In the genomic region with DNA sequence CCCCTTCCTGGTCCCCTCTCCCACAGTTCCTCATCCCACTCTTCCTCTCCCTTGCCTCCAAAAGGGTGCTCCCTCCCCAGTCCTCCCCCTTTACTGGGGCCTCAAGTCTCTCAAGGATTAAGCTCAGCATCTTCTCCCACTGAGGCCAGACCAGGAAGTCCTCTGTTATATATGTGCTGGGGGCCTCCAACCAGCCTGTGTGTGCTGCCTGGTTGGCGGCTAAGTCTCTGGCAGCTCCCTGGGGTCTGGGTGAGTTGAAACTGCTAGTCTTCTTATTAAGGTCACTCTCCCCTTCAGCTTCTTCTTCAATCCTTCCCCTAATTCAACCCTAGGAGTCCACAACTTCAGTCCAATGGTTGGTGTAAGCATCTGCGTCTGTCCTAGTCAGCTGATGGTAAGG, we compare ENCODE assay signal across 25 mouse cellular contexts. TPM values are rescaled to one million over a fixed set of nuclear protein-coding genes. Genes with fewer than 3 reads are reported as not detected.
DNase-seq lines count a peak whose midpoint lies in the region; ATAC-seq and TF ChIP-seq lines count a peak whose summit lies in the region.
"Had no signal": no experiment of that assay in that cellular context is flagged by ENCODE, and none has a peak within 500 bp of the region (broad histone marks: within the 10 kb centered on the region; RNA-seq: fewer than 3 reads in every experiment).

No protein-coding gene starts in this region.

- H3K9me3 ChIP-seq in intestine, embryonic 14.5 days (ENCODE audit: control insufficient read depth, low read length): no peaks in the 10 kb centered on the region
- no peaks in the 10 kb centered on the region for H3K9me3 ChIP-seq in intestine, embryonic 16.5 days (ENCODE audit: control insufficient read depth, low read length)
- H3K9me3 ChIP-seq in liver, postnatal 0 days (ENCODE audit: low read length): no peaks in the 10 kb centered on the region
- H3K9me3 ChIP-seq in liver, embryonic 12.5 days (replicated peaks): no peaks in the 10 kb centered on the region
- H3K9me3 ChIP-seq: G1E had no signal

- H3K4me2 ChIP-seq in intestine, embryonic 14.5 days (ENCODE audit: low read length): no peak overlapping the region
- H3K4me2 ChIP-seq in intestine, embryonic 16.5 days (ENCODE audit: low read depth, low read length): no peak overlapping the region
- no peak overlapping the region for H3K4me2 ChIP-seq in liver, postnatal 0 days (ENCODE audit: low read depth, low read length)
- no peak overlapping the region for H3K4me2 ChIP-seq in liver, embryonic 12.5 days

- no peaks in the 10 kb centered on the region for H3K4me1 ChIP-seq in intestine, embryonic 14.5 days (replicated peaks; ENCODE audit: control insufficient read depth, insufficient read depth, low read length)
- H3K4me1 ChIP-seq in intestine, embryonic 16.5 days (ENCODE audit: control insufficient read depth, insufficient read depth, low read length): no peaks in the 10 kb centered on the region
- no peaks in the 10 kb centered on the region for H3K4me1 ChIP-seq in liver, postnatal 0 days (ENCODE audit: insufficient read depth)
- H3K4me1 ChIP-seq in liver, embryonic 12.5 days: 0 out of 2 replicates have a peak, but pooled peaks cover 2% of the 10 kb centered on the region

- intact Hi-C loops in heart, postnatal 36 days (cut with DNase I): no loop called here

- peak; percentile 52 for DNase-seq in heart, adult 11 months
- no peak for DNase-seq in heart, postnatal 36 days
- DNase-seq in intestine, embryonic 14.5 days (ENCODE audit: low spot score): peak; percentile 44
- peak; percentile 3 for DNase-seq in liver, postnatal 0 days
- peak; percentile 3 for DNase-seq in thymus, postnatal 4 days
- DNase-seq in thymus, postnatal 25 days: no peak
- DNase-seq: adrenal gland, adult 2 months; adrenal gland, adult 8-10 months; adrenal gland, postnatal 10 days; adrenal gland, postnatal 14 days; adrenal gland, postnatal 25 days; adrenal gland, postnatal 36 days; B cell, adult 2 months; cerebellum, adult 11 months; cerebellum, adult 11-12 months had no signal

- H3K4me3 ChIP-seq in intestine, embryonic 14.5 days (ENCODE audit: low read depth, low read length): no peak overlapping the region
- H3K4me3 ChIP-seq in intestine, embryonic 16.5 days (ENCODE audit: low read length): no peak overlapping the region
- no peak overlapping the region for H3K4me3 ChIP-seq in liver, postnatal 0 days (ENCODE audit: low read depth, low read length)
- no peak overlapping the region for H3K4me3 ChIP-seq in liver, embryonic 12.5 days

- H3K36me3 ChIP-seq in intestine, embryonic 14.5 days (ENCODE audit: control insufficient read depth, insufficient read depth, low read length): no peaks in the 10 kb centered on the region
- no peaks in the 10 kb centered on the region for H3K36me3 ChIP-seq in intestine, embryonic 16.5 days (ENCODE audit: control insufficient read depth, insufficient read depth, low read length)
- no peaks in the 10 kb centered on the region for H3K36me3 ChIP-seq in liver, postnatal 0 days (replicated peaks; ENCODE audit: insufficient read depth, low read length)
- no peaks in the 10 kb centered on the region for H3K36me3 ChIP-seq in liver, embryonic 12.5 days
- H3K36me3 ChIP-seq: G1E had no signal

- no peak for TF ChIP-seq CTCF in liver, postnatal 0 days (IDR thresholded peaks at IDR 0.05; ENCODE audit: low read depth)

- ATAC-seq in intestine, embryonic 14.5 days (replicated peaks; ENCODE audit: low FRiP score, low TSS enrichment, low read depth): no peak
- no peak for ATAC-seq in intestine, embryonic 16.5 days
- no peak for ATAC-seq in liver, postnatal 0 days
- no peak for ATAC-seq in liver, embryonic 12.5 days
- ATAC-seq: activated CD4-positive, CD25-positive, alpha-beta regulatory T cell, adult 4 months; CD4-positive, CD25-positive, alpha-beta regulatory T cell, adult 4 months; Patski had no signal

- no peaks in the 10 kb centered on the region for H3K27me3 ChIP-seq in intestine, embryonic 14.5 days (replicated peaks; ENCODE audit: control insufficient read depth, insufficient read depth, low read length)
- H3K27me3 ChIP-seq in intestine, embryonic 16.5 days (replicated peaks; ENCODE audit: control insufficient read depth, insufficient read depth, low read length): no peaks in the 10 kb centered on the region
- H3K27me3 ChIP-seq in liver, postnatal 0 days (ENCODE audit: insufficient read depth, low read length): no peaks in the 10 kb centered on the region
- no peaks in the 10 kb centered on the region for H3K27me3 ChIP-seq in liver, embryonic 12.5 days (replicated peaks)
- H3K27me3 ChIP-seq: CH12.LX had no signal

- no peak overlapping the region for H3K9ac ChIP-seq in intestine, embryonic 14.5 days (ENCODE audit: low read length)
- no peak overlapping the region for H3K9ac ChIP-seq in intestine, embryonic 16.5 days (ENCODE audit: low read depth, low read length)
- no peak overlapping the region for H3K9ac ChIP-seq in liver, postnatal 0 days (replicated peaks)
- H3K9ac ChIP-seq in liver, embryonic 12.5 days: no peak overlapping the region

- WGBS in intestine, embryonic 14.5 days: 87% methylated on average over 2 of the region's 2 CpGs
- 88% methylated on average over 2 of the region's 2 CpGs for WGBS in intestine, embryonic 16.5 days
- WGBS in liver, postnatal 0 days (ENCODE audit: insufficient replicate concordance): 90% methylated on average over 2 of the region's 2 CpGs
- WGBS in liver, embryonic 12.5 days (ENCODE audit: insufficient replicate concordance): 79% methylated on average over 2 of the region's 2 CpGs

- no peak for TF ChIP-seq EP300 in liver, postnatal 0 days (IDR thresholded peaks at IDR 0.05; ENCODE audit: low read depth)

- no peak overlapping the region for H3K27ac ChIP-seq in intestine, embryonic 14.5 days (ENCODE audit: low read depth)
- no peak overlapping the region for H3K27ac ChIP-seq in intestine, embryonic 16.5 days (ENCODE audit: low read length)
- H3K27ac ChIP-seq in liver, postnatal 0 days (ENCODE audit: low read depth): no peak overlapping the region
- no peak overlapping the region for H3K27ac ChIP-seq in liver, embryonic 12.5 days

RNA-seq across cellular contexts. Expression of gene Tmigd3, which starts 12.4 kb away (rescaled TPM):
- total RNA-seq in heart, postnatal 36 days (2021): under 1 TPM in 1 of 2 experiments, not detected in 1; 0.49 TPM
- polyA plus RNA-seq in intestine, embryonic 14.5 days (2014; fragmentation: Nextera tagmentation; extraction: Ambion mirVana): 0.18 TPM in 1 of 2 replicates, not detected in the other
- 0.79 and 0.89 TPM in 2 replicates for polyA plus RNA-seq in intestine, embryonic 16.5 days (2015; fragmentation: Nextera tagmentation; extraction: Ambion mirVana)
- 0.13 TPM in 1 of 2 replicates, not detected in the other for polyA plus RNA-seq in liver, postnatal 0 days (2015; fragmentation: Nextera tagmentation; extraction: Ambion mirVana)
- 0.30 TPM in 1 of 2 replicates, not detected in the other for polyA plus RNA-seq in liver, embryonic 12.5 days (2016; fragmentation: Nextera tagmentation; extraction: Ambion mirVana)
- total RNA-seq: adrenal gland, adult 18-20 months; adrenal gland, adult 2 months; adrenal gland, adult 8-10 months; adrenal gland, postnatal 14 days; adrenal gland, postnatal 25 days; ES-E14 had no signal
- polyA plus RNA-seq: activated CD4-positive, CD25-positive, alpha-beta regulatory T cell, adult 4 months; adrenal gland, adult 2 months; C2C12; CD4-positive, CD25-positive, alpha-beta regulatory T cell, adult 4 months; Patski had no signal

RNA-seq across cellular contexts. Expression of gene Adora3, which starts 12.5 kb away (rescaled TPM):
- total RNA-seq in heart, postnatal 36 days (2021): under 1 TPM in 1 of 2 experiments, not detected in 1; 0.22 TPM
- polyA plus RNA-seq in intestine, embryonic 14.5 days (2014; fragmentation: Nextera tagmentation; extraction: Ambion mirVana): 0.17 TPM in 1 of 2 replicates, not detected in the other
- polyA plus RNA-seq in intestine, embryonic 16.5 days (2015; fragmentation: Nextera tagmentation; extraction: Ambion mirVana): 0.36 and 0.72 TPM in 2 replicates
- polyA plus RNA-seq in liver, postnatal 0 days (2015; fragmentation: Nextera tagmentation; extraction: Ambion mirVana): 0.62 and 0.92 TPM in 2 replicates
- 0.17 and 0.39 TPM in 2 replicates for polyA plus RNA-seq in liver, embryonic 12.5 days (2016; fragmentation: Nextera tagmentation; extraction: Ambion mirVana)
- total RNA-seq: adrenal gland, postnatal 25 days; ES-E14 had no signal
- polyA plus RNA-seq: C2C12; CD4-positive, CD25-positive, alpha-beta regulatory T cell, adult 4 months; G1E; Patski had no signal

RNA-seq across cellular contexts. Expression of gene I830077J02Rik, which starts 49.4 kb away (rescaled TPM):
- total RNA-seq in heart, postnatal 36 days (2021): under 1 TPM; 0.54 to 0.94 TPM
- 1.1 and 1.2 TPM in 2 replicates for polyA plus RNA-seq in intestine, embryonic 14.5 days (2014; fragmentation: Nextera tagmentation; extraction: Ambion mirVana)
- polyA plus RNA-seq in intestine, embryonic 16.5 days (2015; fragmentation: Nextera tagmentation; extraction: Ambion mirVana): 1.1 and 1.7 TPM in 2 replicates
- polyA plus RNA-seq in liver, postnatal 0 days (2015; fragmentation: Nextera tagmentation; extraction: Ambion mirVana): 3.9 and 5.4 TPM in 2 replicates
- polyA plus RNA-seq in liver, embryonic 12.5 days (2016; fragmentation: Nextera tagmentation; extraction: Ambion mirVana): 4.0 and 4.4 TPM in 2 replicates

Comparison
In these comparisons a context has a peak if more than half of its experiments do, and no peak if none do; other contexts are left out.
1. DNase-seq: peak in heart, adult 11 months (single experiment), intestine, embryonic 14.5 days (single experiment), liver, postnatal 0 days (single experiment) and thymus, postnatal 4 days (single experiment); none in heart, postnatal 36 days (0 of 2) and thymus, postnatal 25 days (single experiment).